Mouse (Mus musculus): Measurements from ENCODE around the gene Tmem184b. TPM values are rescaled to one million over a fixed set of nuclear protein-coding genes. Genes with fewer than 3 reads are reported as not detected.
A peak's percentile ranks its signal among the peaks of the same experiment; 100 is the strongest.

Tmem184b gene
- polyA plus RNA-seq (2012; rRNA removed) = 269 and 331 TPM in 2 replicates

- Histone ChIP-seq H3K4me1 (ENCODE audit: control insufficient read depth, insufficient read depth, low read length) (peaks cover 30% of the 10 kb centered on the region), H3K4me3 (replicated peaks; ENCODE audit: extremely low read depth, low read depth, low read length) (peak within 1 kb of the TSS; percentile 84)
- 1% methylated on average over 89 of the region's 90 CpGs for WGBS
- TF ChIP-seq POLR2A (IDR thresholded peaks at IDR 0.05; ENCODE audit: borderline replicate concordance, extremely low read depth, low read depth, low read length) = no peak; the same call in none of the 2 replicates
- TF ChIP-seq CTCF (IDR thresholded peaks at IDR 0.05; ENCODE audit: insufficient read depth, low read length) = no peak
- DNase-seq = peak; percentile 88
Measured at GRCm38 (mm10) chr15:79402836-79403762, at the start of gene Tmem184b. TSS of gene Tmem184b (minus strand) at chr15:79403569.

- Histone ChIP-seq H3K4me1 (ENCODE audit: control insufficient read depth, insufficient read depth, low read length) (no peaks in the 10 kb centered on the region), H3K4me3 (replicated peaks; ENCODE audit: extremely low read depth, low read depth, low read length) (no peak overlapping the region)
- DNase-seq = no peak
- no peak for TF ChIP-seq CTCF (IDR thresholded peaks at IDR 0.05; ENCODE audit: insufficient read depth, low read length)
- WGBS = 97% methylated on average over 3 of the region's 3 CpGs
Measured at GRCm38 (mm10) chr15:79448041-79448440, 44.7 kb upstream of the Tmem184b start.

GRCm38 (mm10) chr15:79445786-79446654 is 42.7 kb upstream of the Tmem184b start:
- WGBS = 54% methylated on average over 8 of the region's 8 CpGs
- Histone ChIP-seq H3K4me3 (replicated peaks; ENCODE audit: extremely low read depth, low read depth, low read length) (no peak overlapping the region), H3K4me1 (ENCODE audit: control insufficient read depth, insufficient read depth, low read length) (0 out of 2 replicates have a peak, but pooled peaks cover 2% of the 10 kb centered on the region)
- DNase-seq = no peak
- TF ChIP-seq POLR2A (IDR thresholded peaks at IDR 0.05; ENCODE audit: borderline replicate concordance, extremely low read depth, low read depth, low read length) (no peak), CTCF (IDR thresholded peaks at IDR 0.05; ENCODE audit: insufficient read depth, low read length) (no peak)

- TF ChIP-seq POLR2A (IDR thresholded peaks at IDR 0.05; ENCODE audit: borderline replicate concordance, extremely low read depth, low read depth, low read length) (no peak), CTCF (IDR thresholded peaks at IDR 0.05; ENCODE audit: insufficient read depth, low read length) (no peak)
- no peak for DNase-seq
Measured at GRCm38 (mm10) chr15:79443856-79444410, 40.6 kb upstream of the Tmem184b start.

GRCm38 (mm10) chr15:79442961-79443518 is 39.7 kb upstream of the Tmem184b start:
- WGBS = 94% methylated on average over 9 of the region's 9 CpGs
- no peak overlapping the region for H3K4me3 ChIP-seq (replicated peaks; ENCODE audit: extremely low read depth, low read depth, low read length)
- no peak for DNase-seq
- H3K4me1 ChIP-seq (ENCODE audit: control insufficient read depth, insufficient read depth, low read length) = peaks cover 23% of the 10 kb centered on the region
- TF ChIP-seq CTCF (IDR thresholded peaks at IDR 0.05; ENCODE audit: insufficient read depth, low read length) = no peak
- TF ChIP-seq POLR2A (IDR thresholded peaks at IDR 0.05; ENCODE audit: borderline replicate concordance, extremely low read depth, low read depth, low read length) = no peak

More at GRCm38 (mm10) chr15:79443856-79444410, 40.6 kb upstream of the Tmem184b start:
- H3K4me1 ChIP-seq (ENCODE audit: control insufficient read depth, insufficient read depth, low read length) = peaks cover 16% of the 10 kb centered on the region
- H3K4me3 ChIP-seq (replicated peaks; ENCODE audit: extremely low read depth, low read depth, low read length) = no peak overlapping the region
- WGBS = 74% methylated on average over 7 of the region's 7 CpGs

GRCm38 (mm10) chr15:79442257-79442611 is 38.9 kb upstream of the Tmem184b start:
- Histone ChIP-seq H3K4me3 (replicated peaks; ENCODE audit: extremely low read depth, low read depth, low read length) (peak overlapping the region; percentile 51), H3K4me1 (ENCODE audit: control insufficient read depth, insufficient read depth, low read length) (peaks cover 29% of the 10 kb centered on the region)
- 8% methylated on average over 6 of the region's 6 CpGs for WGBS
- no peak for DNase-seq
- TF ChIP-seq CTCF (IDR thresholded peaks at IDR 0.05; ENCODE audit: insufficient read depth, low read length) = no peak
- no peak for TF ChIP-seq POLR2A (IDR thresholded peaks at IDR 0.05; ENCODE audit: borderline replicate concordance, extremely low read depth, low read depth, low read length)

GRCm38 (mm10) chr15:79441331-79442256 is 38.2 kb upstream of the Tmem184b start:
- DNase-seq = peak; percentile 82
- TF ChIP-seq POLR2A (IDR thresholded peaks at IDR 0.05; ENCODE audit: borderline replicate concordance, extremely low read depth, low read depth, low read length) (peak; percentile 41; the same call in 1 of the 2 replicates), CTCF (IDR thresholded peaks at IDR 0.05; ENCODE audit: insufficient read depth, low read length) (no peak)
- H3K4me1 ChIP-seq (ENCODE audit: control insufficient read depth, insufficient read depth, low read length) = peaks cover 36% of the 10 kb centered on the region
- H3K4me3 ChIP-seq (replicated peaks; ENCODE audit: extremely low read depth, low read depth, low read length) = peak overlapping the region; percentile 87
- WGBS = under 1% methylated on average over 85 of the region's 107 CpGs

GRCm38 (mm10) chr15:79440651-79441330 is 37.4 kb upstream of the Tmem184b start:
- TF ChIP-seq CTCF (IDR thresholded peaks at IDR 0.05; ENCODE audit: insufficient read depth, low read length) (no peak), POLR2A (IDR thresholded peaks at IDR 0.05; ENCODE audit: borderline replicate concordance, extremely low read depth, low read depth, low read length) (no peak)
- no peak for DNase-seq
- peaks cover 42% of the 10 kb centered on the region for H3K4me1 ChIP-seq (ENCODE audit: control insufficient read depth, insufficient read depth, low read length)
- WGBS = 7% methylated on average over 11 of the region's 11 CpGs
- H3K4me3 ChIP-seq (replicated peaks; ENCODE audit: extremely low read depth, low read depth, low read length) = peak overlapping the region; percentile 87
